Mouse (Mus musculus): ENCODE measurements at regions not wholly inside any gene's neighbourhood (a gene's known extent, or its start where the extent isn't known, plus 50 kb on each side); places are given as distances from the start of the nearest gene placed in this dataset.

DNA sequence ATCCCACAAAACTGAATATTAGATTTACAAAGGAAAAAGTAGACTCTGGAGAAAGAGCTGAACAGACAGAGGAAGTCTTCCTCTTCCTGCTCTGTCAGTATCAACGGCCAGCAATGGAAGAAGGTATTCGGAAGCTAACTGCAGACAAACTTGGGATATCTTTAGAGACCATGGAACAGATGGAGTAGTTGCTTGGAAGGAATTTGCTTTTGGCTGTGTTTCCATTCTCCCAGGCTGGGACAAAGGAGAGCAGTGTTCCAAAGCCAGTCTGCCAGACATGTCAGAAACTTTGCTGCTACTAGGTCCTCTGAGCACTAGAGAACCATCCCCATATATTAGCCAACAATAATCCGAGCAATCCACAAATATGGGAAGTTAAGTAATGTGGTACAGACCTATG is 132.5 kb upstream of the Usp38 start:
- TF ChIP-seq POLR2A (IDR thresholded peaks at IDR 0.05; ENCODE audit: insufficient read depth, low read length) (no peak), CTCF (IDR thresholded peaks at IDR 0.05; ENCODE audit: low read depth, low read length) (no peak)
